Mouse (Mus musculus) intestine, embryonic 15.5 days (tissue): Measurements from ENCODE around the gene Ceacam2. TPM values are rescaled to one million over a fixed set of nuclear protein-coding genes. Genes with fewer than 3 reads are reported as not detected.
"Not testable (repeated sequence)": the region's sequence is repeated elsewhere in the genome, so short reads cannot be mapped to it uniquely, and the experiment has no call there.

ENCODE experiments used
- ATAC-seq: fragments of 200-750 bp; cut with Nextera tagmentation; 2 replicates; pipeline ENCODE4 v1.8.0; 2017; ENCODE audit warnings: moderate TSS enrichment, moderate library complexity
- H3K27ac ChIP-seq: fragments of 300-500 bp; sonication (generic); 2 replicates; pipeline ENCODE4 v1.5.1; 2015; ENCODE audit warnings: mild to moderate bottlenecking, inconsistent platforms
- H3K27me3 ChIP-seq: fragments of 300-500 bp; sonication (generic); replicated peaks from 2 replicates; pipeline ENCODE4 v1.6.1; 2015; ENCODE audit warnings: inconsistent platforms
- H3K36me3 ChIP-seq: fragments of 300-500 bp; sonication (generic); 2 replicates; pipeline ENCODE4 v1.6.1; 2015; ENCODE audit warnings: inconsistent platforms
- H3K4me1 ChIP-seq: fragments of 300-500 bp; sonication (generic); replicated peaks from 2 replicates; pipeline ENCODE4 v1.6.1; 2015; ENCODE audit warnings: inconsistent platforms
- H3K4me2 ChIP-seq: fragments of 300-500 bp; sonication (generic); replicated peaks from 2 replicates; pipeline ENCODE4 v1.6.1; 2015; ENCODE audit warnings: mild to moderate bottlenecking, inconsistent platforms
- H3K4me3 ChIP-seq: fragments of 300-500 bp; sonication (generic); replicated peaks from 2 replicates; pipeline ENCODE4 v1.5.1; 2015; ENCODE audit warnings: inconsistent platforms
- H3K9ac ChIP-seq: fragments of 300-500 bp; sonication (generic); 2 replicates; pipeline ENCODE4 v1.6.1; 2015; ENCODE audit warnings: inconsistent platforms
- H3K9me3 ChIP-seq: fragments of 300-500 bp; sonication (generic); 2 replicates; pipeline ENCODE4 v1.6.1; 2016; ENCODE audit warnings: inconsistent platforms
- WGBS: fragments of 180-500 bp; shearing (Covaris S2); methylation state at CpG from one replicate; pipeline ENCODE4 v1.1.7; 2015; 5-methylcytosine and 5-hydroxymethylcytosine counted together
- polyA plus RNA-seq: library from polyadenylated mRNA; unstranded; fragments of >200 nt; fragmentation: Nextera tagmentation; extraction: Ambion mirVana; gene quantifications from 2 replicates; pipeline ENCODE4 v1.2.1, GENCODE M21; 2015

The Ceacam2 gene
- 0.10 and 0.18 TPM in 2 replicates for polyA plus RNA-seq

GRCm38 (mm10) chr7:25539376-25539907 is at the start of gene Ceacam2:
Gene Ceacam2, minus strand, starts transcription at chr7:25539857.
- H3K9ac ChIP-seq, H3K27me3 ChIP-seq, H3K4me2 ChIP-seq, H3K9me3 ChIP-seq, H3K4me3 ChIP-seq, H3K27ac ChIP-seq, H3K36me3 ChIP-seq, H3K4me1 ChIP-seq, ATAC-seq: not testable (repeated sequence)
- 61% methylated on average over 3 of the region's 3 CpGs for WGBS

- ATAC-seq: no peak
- Histone ChIP-seq H3K9me3 (no peaks in the 10 kb centered on the region), H3K4me2 (no peak overlapping the region), H3K4me1 (no peaks in the 10 kb centered on the region), H3K27me3 (no peaks in the 10 kb centered on the region), H3K9ac (no peak overlapping the region), H3K4me3 (no peak overlapping the region), H3K27ac (no peak overlapping the region), H3K36me3 (no peaks in the 10 kb centered on the region)
- 76% methylated on average over 9 of the region's 9 CpGs for WGBS
Measured at GRCm38 (mm10) chr7:25585351-25586204, 45.9 kb upstream of the Ceacam2 start.

GRCm38 (mm10) chr7:25584651-25585050 is 45.0 kb upstream of the Ceacam2 start:
- ATAC-seq: no peak
- no peaks in the 10 kb centered on the region for H3K27me3 ChIP-seq
- no peaks in the 10 kb centered on the region for H3K36me3 ChIP-seq
- H3K9me3 ChIP-seq: no peaks in the 10 kb centered on the region
- no peak overlapping the region for H3K4me2 ChIP-seq
- no peak overlapping the region for H3K9ac ChIP-seq
- no peak overlapping the region for H3K4me3 ChIP-seq
- H3K4me1 ChIP-seq: no peaks in the 10 kb centered on the region
- WGBS: 83% methylated on average over 5 of the region's 5 CpGs
- no peak overlapping the region for H3K27ac ChIP-seq

GRCm38 (mm10) chr7:25582301-25582810 is 42.7 kb upstream of the Ceacam2 start:
- ATAC-seq: no peak
- 87% methylated on average over 15 of the region's 15 CpGs for WGBS
- Histone ChIP-seq H3K9ac (no peak overlapping the region), H3K4me1 (no peaks in the 10 kb centered on the region), H3K27me3 (no peaks in the 10 kb centered on the region), H3K4me2 (no peak overlapping the region), H3K36me3 (no peaks in the 10 kb centered on the region), H3K4me3 (no peak overlapping the region), H3K9me3 (no peaks in the 10 kb centered on the region), H3K27ac (no peak overlapping the region)

GRCm38 (mm10) chr7:25579441-25579840 is 39.8 kb upstream of the Ceacam2 start:
- Histone ChIP-seq H3K9me3 (no peaks in the 10 kb centered on the region), H3K4me3 (no peak overlapping the region), H3K27me3 (no peaks in the 10 kb centered on the region), H3K9ac (no peak overlapping the region), H3K4me1 (peaks cover 8% of the 10 kb centered on the region), H3K27ac (no peak overlapping the region), H3K4me2 (no peak overlapping the region), H3K36me3 (no peaks in the 10 kb centered on the region)
- no peak for ATAC-seq
- 82% methylated on average over 10 of the region's 10 CpGs for WGBS

GRCm38 (mm10) chr7:25576793-25577437 is 37.3 kb upstream of the Ceacam2 start:
- peak; percentile 77 for ATAC-seq
- H3K27me3 ChIP-seq, H3K4me3 ChIP-seq, H3K36me3 ChIP-seq, H3K27ac ChIP-seq, H3K9me3 ChIP-seq, H3K9ac ChIP-seq, H3K4me1 ChIP-seq, H3K4me2 ChIP-seq: not testable (repeated sequence)
- WGBS: 60% methylated on average over 14 of the region's 14 CpGs

GRCm38 (mm10) chr7:25576308-25576707 is 36.7 kb upstream of the Ceacam2 start:
- not testable (repeated sequence) for H3K4me1 ChIP-seq, H3K9me3 ChIP-seq, H3K9ac ChIP-seq, H3K36me3 ChIP-seq, H3K27me3 ChIP-seq, H3K4me3 ChIP-seq
- 29% methylated on average over 6 of the region's 6 CpGs for WGBS
- Histone ChIP-seq H3K4me2 (peak overlapping the region; percentile 30; the same call in 1 of the 2 replicates), H3K27ac (0 out of 2 replicates have a peak overlapping the region, but pooled peaks have one; percentile 40)
- peak; percentile 88 for ATAC-seq

GRCm38 (mm10) chr7:25575870-25576269 is 36.2 kb upstream of the Ceacam2 start:
- peaks cover 8% of the 10 kb centered on the region for H3K4me1 ChIP-seq
- 15% methylated on average over 8 of the region's 8 CpGs for WGBS
- 0 out of 2 replicates have a peak overlapping the region, but pooled peaks have one; percentile 40 for H3K27ac ChIP-seq
- no peak overlapping the region for H3K4me3 ChIP-seq
- no peak overlapping the region for H3K9ac ChIP-seq
- H3K9me3 ChIP-seq: no peaks in the 10 kb centered on the region
- peak; percentile 93 for ATAC-seq
- H3K4me2 ChIP-seq: peak overlapping the region; percentile 30; the same call in 1 of the 2 replicates
- H3K27me3 ChIP-seq: no peaks in the 10 kb centered on the region
- no peaks in the 10 kb centered on the region for H3K36me3 ChIP-seq

- H3K4me3 ChIP-seq: no peak overlapping the region
Measured at GRCm38 (mm10) chr7:25575105-25575504, 35.4 kb upstream of the Ceacam2 start.

GRCm38 (mm10) chr7:25573806-25574205 is 34.1 kb upstream of the Ceacam2 start:
- not testable (repeated sequence) for H3K4me3 ChIP-seq, H3K27ac ChIP-seq, H3K9ac ChIP-seq, H3K9me3 ChIP-seq, H3K4me2 ChIP-seq, H3K27me3 ChIP-seq, H3K4me1 ChIP-seq, H3K36me3 ChIP-seq, ATAC-seq
- 68% methylated on average over 5 of the region's 5 CpGs for WGBS

More at GRCm38 (mm10) chr7:25575105-25575504, 35.4 kb upstream of the Ceacam2 start:
- Histone ChIP-seq H3K27me3 (no peaks in the 10 kb centered on the region), H3K4me2 (no peak overlapping the region), H3K4me1 (peaks cover 8% of the 10 kb centered on the region), H3K9me3 (no peaks in the 10 kb centered on the region), H3K9ac (no peak overlapping the region), H3K27ac (0 out of 2 replicates have a peak overlapping the region, but pooled peaks have one; percentile 40), H3K36me3 (no peaks in the 10 kb centered on the region)
- 78% methylated on average over 5 of the region's 5 CpGs for WGBS
- ATAC-seq: peak; percentile 49; the same call in 1 of the 2 replicates

GRCm38 (mm10) chr7:25568721-25569120 is 29.1 kb upstream of the Ceacam2 start:
- Histone ChIP-seq H3K4me2 (no peak overlapping the region), H3K9me3 (no peaks in the 10 kb centered on the region), H3K4me3 (no peak overlapping the region), H3K27ac (no peak overlapping the region), H3K27me3 (no peaks in the 10 kb centered on the region), H3K4me1 (no peaks in the 10 kb centered on the region), H3K9ac (no peak overlapping the region), H3K36me3 (no peaks in the 10 kb centered on the region)
- ATAC-seq: no peak
- WGBS: 97% methylated on average over 7 of the region's 7 CpGs

GRCm38 (mm10) chr7:25541464-25541863 is 1.8 kb upstream of the Ceacam2 start:
- H3K4me2 ChIP-seq, H3K27ac ChIP-seq, H3K4me3 ChIP-seq, H3K9ac ChIP-seq, ATAC-seq, H3K9me3 ChIP-seq, H3K27me3 ChIP-seq, H3K36me3 ChIP-seq, H3K4me1 ChIP-seq: not testable (repeated sequence)
- WGBS: 71% methylated on average over 8 of the region's 8 CpGs
